Mouse (Mus musculus) C2C12 (cell line): Measurements from ENCODE around the gene Olfr215.

Experiments used
- CEBPB ChIP-seq: IDR thresholded peaks from one replicate; pipeline ENCODE4 v1.6.1; 2011; ENCODE audit warnings: low read depth, mild to moderate bottlenecking, control low read depth, moderate library complexity
- CTCF ChIP-seq: IDR thresholded peaks from one replicate; pipeline ENCODE4 v1.5.1; 2011; ENCODE audit not compliant: control insufficient read depth, insufficient read depth, insufficient read length
- USF1 ChIP-seq: IDR thresholded peaks from one replicate; pipeline ENCODE4 v1.6.1; 2011; ENCODE audit warnings: low read depth, mild to moderate bottlenecking, control low read depth, moderate library complexity

DNA sequence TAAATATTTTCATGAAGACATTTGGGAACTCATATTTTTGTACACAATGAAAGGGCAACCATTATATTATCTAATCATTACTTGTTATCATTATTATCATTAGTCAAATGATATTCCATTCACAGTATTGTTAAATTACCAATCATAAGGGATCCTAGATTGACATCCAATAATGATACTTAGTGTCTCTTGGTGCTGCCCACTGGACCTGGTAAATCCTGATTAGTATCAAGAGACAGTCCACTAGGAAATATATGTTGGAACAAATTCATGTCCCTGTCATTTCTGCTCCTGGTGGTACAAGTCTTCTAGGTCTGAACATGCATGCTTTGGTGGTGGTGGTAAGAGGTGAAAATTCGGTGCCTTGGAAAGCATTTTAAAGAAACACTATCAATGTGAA lies 45.8 kb downstream of the Olfr215 start, which contains the start of gene Olfr213:
- no peak for TF ChIP-seq CEBPB
- no peak for TF ChIP-seq CTCF
- TF ChIP-seq USF1: no peak
